Mouse (Mus musculus): Measurements from ENCODE around the gene 2310034G01Rik. TPM values are rescaled to one million over a fixed set of nuclear protein-coding genes. Genes with fewer than 3 reads are reported as not detected.

2310034G01Rik gene
- polyA plus RNA-seq, 1 experiment from 2014 or later: 2.6 TPM

- no peak overlapping the region for H3K4me2 ChIP-seq (replicated peaks; ENCODE audit: low read depth, low read length)
- H3K36me3 ChIP-seq (ENCODE audit: insufficient read depth, low read length): no peaks in the 10 kb centered on the region
- H3K27ac ChIP-seq (ENCODE audit: low read length): no peak overlapping the region
- no peak for ATAC-seq (ENCODE audit: low FRiP score, low TSS enrichment)
- WGBS: 64% methylated on average over 11 of the region's 11 CpGs
- no peak overlapping the region for H3K9ac ChIP-seq (replicated peaks; ENCODE audit: low read length)
- H3K4me3 ChIP-seq (ENCODE audit: low read length): no peak overlapping the region
- peaks cover 19% of the 10 kb centered on the region for H3K4me1 ChIP-seq (ENCODE audit: insufficient read depth, low read length)
- H3K27me3 ChIP-seq (ENCODE audit: insufficient read depth, low read length): peaks cover 81% of the 10 kb centered on the region
- H3K9me3 ChIP-seq (ENCODE audit: low read length): no peaks in the 10 kb centered on the region
These were observed 25.7 kb downstream of the 2310034G01Rik start for GRCm38 (mm10) chr19:46324366-46324765.

DNA sequence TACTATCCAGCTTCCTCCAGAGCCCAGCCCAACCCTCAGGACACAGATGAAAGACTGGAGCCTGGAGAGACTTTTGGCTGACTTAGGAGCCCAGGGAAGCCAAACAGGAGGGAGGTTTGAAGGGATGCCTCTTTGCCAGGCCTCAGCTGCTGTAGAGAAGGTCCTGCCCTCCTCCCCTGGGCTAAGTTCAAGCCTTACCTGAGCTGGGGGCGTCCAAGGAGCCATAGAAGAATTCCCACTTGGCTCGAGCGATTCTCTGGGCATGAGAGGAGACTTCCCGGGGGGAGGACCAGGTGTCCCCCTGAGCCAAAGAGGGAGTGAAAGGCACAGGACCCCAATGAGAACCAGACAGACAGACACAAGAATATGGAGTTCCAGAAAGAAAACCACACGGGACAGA is 26.4 kb downstream of the 2310034G01Rik start:
- no peak for ATAC-seq (ENCODE audit: low FRiP score, low TSS enrichment)
- 55% methylated on average over 5 of the region's 5 CpGs for WGBS
- Histone ChIP-seq H3K4me1 (ENCODE audit: insufficient read depth, low read length) (peaks cover 18% of the 10 kb centered on the region), H3K4me3 (ENCODE audit: low read length) (no peak overlapping the region), H3K4me2 (replicated peaks; ENCODE audit: low read depth, low read length) (no peak overlapping the region), H3K27me3 (ENCODE audit: insufficient read depth, low read length) (peaks cover 88% of the 10 kb centered on the region), H3K9ac (replicated peaks; ENCODE audit: low read length) (no peak overlapping the region), H3K27ac (ENCODE audit: low read length) (no peak overlapping the region), H3K9me3 (ENCODE audit: low read length) (no peaks in the 10 kb centered on the region), H3K36me3 (ENCODE audit: insufficient read depth, low read length) (no peaks in the 10 kb centered on the region)

DNA sequence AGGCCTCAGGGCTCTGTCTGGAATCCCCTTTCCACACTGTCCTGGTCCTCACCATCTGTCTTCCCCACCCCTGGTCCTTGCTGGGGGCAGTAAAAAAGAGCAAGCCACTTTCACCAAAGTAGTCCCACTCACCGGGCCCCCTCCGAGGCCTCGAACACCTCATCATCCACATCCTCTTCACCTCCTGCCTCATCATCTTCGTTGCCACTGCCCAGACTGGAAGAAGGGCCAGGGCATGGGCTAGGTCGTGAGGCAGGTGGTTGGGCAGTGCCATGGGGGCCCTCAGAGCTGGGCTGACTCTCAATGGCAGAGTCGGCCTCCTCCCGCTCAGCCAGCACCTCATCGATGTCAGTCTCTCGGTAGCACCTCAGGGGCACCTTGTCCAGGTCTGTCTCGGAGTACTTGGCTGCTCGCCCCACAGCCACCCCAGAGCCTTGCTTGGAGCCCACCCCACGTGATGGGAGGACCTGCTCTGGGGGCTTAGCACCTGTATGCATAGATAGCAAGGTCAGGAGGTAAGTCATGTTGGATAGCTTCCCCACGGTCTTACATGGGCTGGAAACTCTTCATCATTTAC is 27.0 kb downstream of the 2310034G01Rik start:
- no peak for ATAC-seq (ENCODE audit: low FRiP score, low TSS enrichment)
- Histone ChIP-seq H3K9me3 (ENCODE audit: low read length) (no peaks in the 10 kb centered on the region), H3K27me3 (ENCODE audit: insufficient read depth, low read length) (peaks cover 94% of the 10 kb centered on the region), H3K9ac (replicated peaks; ENCODE audit: low read length) (no peak overlapping the region), H3K4me3 (ENCODE audit: low read length) (no peak overlapping the region), H3K36me3 (ENCODE audit: insufficient read depth, low read length) (no peaks in the 10 kb centered on the region), H3K27ac (ENCODE audit: low read length) (no peak overlapping the region), H3K4me1 (ENCODE audit: insufficient read depth, low read length) (peaks cover 20% of the 10 kb centered on the region), H3K4me2 (replicated peaks; ENCODE audit: low read depth, low read length) (no peak overlapping the region)
- WGBS: 73% methylated on average over 13 of the region's 13 CpGs

DNA sequence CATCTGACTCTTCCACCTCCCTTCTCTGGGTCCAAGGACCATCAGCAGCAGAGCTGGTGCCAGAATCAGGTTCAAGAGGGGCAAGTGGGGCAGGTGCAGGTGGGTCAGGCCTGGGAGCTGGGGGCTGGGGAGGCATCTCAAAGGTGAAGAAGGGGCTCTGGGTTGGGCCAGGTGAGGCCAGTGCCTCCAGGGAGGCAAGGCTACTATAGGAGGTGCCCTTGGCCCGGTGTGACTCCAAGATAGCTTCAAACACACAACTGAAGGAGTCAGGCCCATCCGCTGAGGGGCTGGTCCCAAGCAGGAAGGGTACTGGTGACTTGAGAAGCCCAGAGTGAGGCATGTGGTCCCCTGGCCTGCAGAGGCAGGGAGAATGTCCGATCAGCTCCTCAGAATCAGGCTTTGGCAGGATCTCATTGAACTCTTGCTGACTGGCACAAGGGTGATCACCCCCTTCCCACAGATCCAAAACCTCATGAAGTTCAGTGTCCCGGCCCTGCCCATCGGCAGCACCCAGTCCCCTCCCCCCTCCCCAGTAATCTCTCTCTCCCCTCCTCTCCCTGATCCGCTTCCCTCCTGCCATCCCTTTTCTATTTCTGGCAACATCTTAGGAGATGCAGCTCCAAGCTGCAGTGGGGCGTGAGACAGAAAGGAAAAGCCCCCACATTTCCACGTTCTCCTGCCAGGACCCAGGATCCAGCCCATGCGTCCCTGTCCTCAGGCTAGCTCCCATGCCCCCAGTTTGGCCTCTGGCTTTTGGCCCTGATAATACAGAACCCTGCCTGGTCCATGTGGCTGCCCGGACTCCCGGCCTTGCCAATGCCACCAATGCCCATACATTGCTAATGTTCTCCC is 27.7 kb downstream of the 2310034G01Rik start:
- no peak overlapping the region for H3K27ac ChIP-seq (ENCODE audit: low read length)
- no peaks in the 10 kb centered on the region for H3K36me3 ChIP-seq (ENCODE audit: insufficient read depth, low read length)
- no peak overlapping the region for H3K4me2 ChIP-seq (replicated peaks; ENCODE audit: low read depth, low read length)
- no peak for ATAC-seq (ENCODE audit: low FRiP score, low TSS enrichment)
- H3K9me3 ChIP-seq (ENCODE audit: low read length): no peaks in the 10 kb centered on the region
- H3K9ac ChIP-seq (replicated peaks; ENCODE audit: low read length): no peak overlapping the region
- no peak overlapping the region for H3K4me3 ChIP-seq (ENCODE audit: low read length)
- WGBS: 55% methylated on average over 11 of the region's 11 CpGs
- H3K27me3 ChIP-seq (ENCODE audit: insufficient read depth, low read length): peaks cover 98% of the 10 kb centered on the region
- H3K4me1 ChIP-seq (ENCODE audit: insufficient read depth, low read length): peaks cover 21% of the 10 kb centered on the region

- Histone ChIP-seq H3K36me3 (ENCODE audit: insufficient read depth, low read length) (no peaks in the 10 kb centered on the region), H3K4me3 (ENCODE audit: low read length) (no peak overlapping the region), H3K4me1 (ENCODE audit: insufficient read depth, low read length) (peaks cover 14% of the 10 kb centered on the region; the same call in 1 of the 2 replicates), H3K27me3 (ENCODE audit: insufficient read depth, low read length) (peaks cover 98% of the 10 kb centered on the region), H3K9ac (replicated peaks; ENCODE audit: low read length) (no peak overlapping the region), H3K9me3 (ENCODE audit: low read length) (no peaks in the 10 kb centered on the region), H3K27ac (ENCODE audit: low read length) (no peak overlapping the region), H3K4me2 (replicated peaks; ENCODE audit: low read depth, low read length) (no peak overlapping the region)
- ATAC-seq (ENCODE audit: low FRiP score, low TSS enrichment): no peak
- 33% methylated on average over 6 of the region's 6 CpGs for WGBS
These were observed 28.8 kb downstream of the 2310034G01Rik start for GRCm38 (mm10) chr19:46321101-46321943.

DNA sequence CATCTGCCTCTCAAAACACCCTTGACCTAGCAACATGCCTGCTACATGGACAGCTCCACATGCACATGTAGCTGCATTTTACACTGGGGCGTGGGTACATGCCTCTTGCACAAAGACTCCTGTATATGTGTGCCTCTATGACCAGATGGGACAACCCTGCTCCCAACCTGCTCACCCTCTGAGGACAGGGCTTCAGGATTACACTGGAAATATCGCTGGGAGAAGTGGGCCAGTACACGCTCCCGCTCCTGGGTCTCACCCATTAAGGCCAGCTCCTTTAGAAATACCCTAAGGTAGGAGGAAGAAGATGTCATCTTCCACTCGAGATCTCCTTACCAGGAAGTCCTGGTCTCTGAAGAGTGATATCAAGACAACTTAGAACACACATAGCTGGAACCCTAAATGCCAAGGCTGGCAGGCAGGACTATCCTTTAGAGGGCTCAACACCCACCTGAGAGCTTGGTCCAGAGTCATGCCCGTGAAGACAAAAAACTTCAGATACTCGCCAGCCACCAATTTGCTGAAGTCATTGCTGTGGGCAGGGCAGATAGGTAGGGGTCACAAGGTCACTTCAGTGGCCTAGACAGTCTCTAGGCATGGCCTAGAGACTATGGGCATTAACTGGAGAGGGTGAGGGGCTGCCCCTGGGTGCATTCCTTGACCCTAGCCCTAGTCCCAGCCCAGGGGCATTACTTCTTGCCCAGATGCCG is 29.9 kb downstream of the 2310034G01Rik start:
- ATAC-seq (ENCODE audit: low FRiP score, low TSS enrichment): no peak
- Histone ChIP-seq H3K4me2 (replicated peaks; ENCODE audit: low read depth, low read length) (no peak overlapping the region), H3K36me3 (ENCODE audit: insufficient read depth, low read length) (no peaks in the 10 kb centered on the region), H3K4me1 (ENCODE audit: insufficient read depth, low read length) (peaks cover 14% of the 10 kb centered on the region; the same call in 1 of the 2 replicates), H3K9ac (replicated peaks; ENCODE audit: low read length) (no peak overlapping the region), H3K9me3 (ENCODE audit: low read length) (no peaks in the 10 kb centered on the region), H3K4me3 (ENCODE audit: low read length) (no peak overlapping the region), H3K27ac (ENCODE audit: low read length) (no peak overlapping the region), H3K27me3 (ENCODE audit: insufficient read depth, low read length) (peaks cover 98% of the 10 kb centered on the region)
- 81% methylated on average over 8 of the region's 8 CpGs for WGBS

DNA sequence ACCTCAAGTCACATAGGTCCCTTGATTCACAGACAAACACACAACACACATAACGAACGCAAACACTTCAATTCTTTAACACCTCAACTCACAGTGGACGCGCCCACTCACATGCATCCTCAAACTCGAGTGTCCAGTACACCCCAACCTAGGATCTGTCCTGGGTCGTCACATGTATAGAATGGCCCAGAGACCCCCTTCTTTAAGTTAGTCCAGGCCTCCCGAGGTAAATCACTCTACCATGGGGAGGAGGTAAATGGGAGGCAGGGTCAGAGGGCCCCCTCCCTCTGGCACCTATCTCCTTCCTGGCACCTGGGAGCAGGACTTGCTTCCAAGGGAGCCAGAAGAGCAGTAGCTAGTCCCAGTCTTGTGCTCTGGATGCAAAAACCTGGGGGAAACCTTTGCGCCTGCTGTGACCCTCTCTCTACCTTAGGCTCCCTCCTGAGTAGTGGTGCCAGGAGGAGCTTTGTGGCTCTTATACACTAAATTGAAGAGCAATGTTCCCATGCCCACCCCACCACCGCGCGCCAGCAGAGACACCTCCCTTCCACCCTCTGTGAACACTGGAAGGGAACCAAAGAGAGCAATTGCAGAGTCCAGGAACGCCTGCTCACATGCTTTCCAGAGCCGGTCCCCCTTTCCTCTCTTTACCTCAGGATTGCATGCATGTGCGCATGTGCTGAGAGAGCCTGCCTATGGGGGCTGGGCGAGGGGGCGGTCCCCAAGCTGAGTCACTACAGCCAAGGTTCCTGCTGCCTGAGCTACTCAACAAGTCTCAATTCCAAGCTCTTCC is 31.3 kb downstream of the 2310034G01Rik start:
- no peak for ATAC-seq (ENCODE audit: low FRiP score, low TSS enrichment)
- Histone ChIP-seq H3K27ac (ENCODE audit: low read length) (no peak overlapping the region), H3K27me3 (ENCODE audit: insufficient read depth, low read length) (peaks cover 100% of the 10 kb centered on the region), H3K9ac (replicated peaks; ENCODE audit: low read length) (no peak overlapping the region), H3K4me1 (ENCODE audit: insufficient read depth, low read length) (peaks cover 14% of the 10 kb centered on the region; the same call in 1 of the 2 replicates), H3K36me3 (ENCODE audit: insufficient read depth, low read length) (no peaks in the 10 kb centered on the region), H3K4me2 (replicated peaks; ENCODE audit: low read depth, low read length) (peak overlapping the region; percentile 20; the same call in 1 of the 2 replicates), H3K4me3 (ENCODE audit: low read length) (peak overlapping the region; percentile 4; the same call in 1 of the 2 replicates), H3K9me3 (ENCODE audit: low read length) (no peaks in the 10 kb centered on the region)
- 7% methylated on average over 16 of the region's 16 CpGs for WGBS

DNA sequence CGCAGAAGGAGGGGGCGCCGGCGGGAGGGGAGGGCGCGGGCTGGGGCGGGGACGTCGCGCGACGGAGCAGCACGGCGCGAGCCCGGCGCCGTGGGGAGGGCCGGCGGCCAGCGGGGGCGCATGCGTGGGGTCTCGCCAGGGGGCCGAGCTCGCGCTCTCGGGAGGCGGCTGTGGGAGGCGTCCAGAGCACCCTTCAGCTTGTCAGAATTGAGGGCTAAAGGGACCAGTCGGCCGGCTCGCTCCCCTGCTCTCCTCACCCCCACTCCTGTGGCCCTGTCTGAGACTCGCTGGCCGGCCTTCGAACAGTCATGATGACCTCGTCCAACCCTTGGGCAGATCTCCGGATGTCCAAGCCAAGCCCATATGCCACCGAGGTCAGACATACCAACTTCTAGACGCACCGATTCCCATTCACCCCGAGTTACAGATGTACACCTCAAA is 32.1 kb downstream of the 2310034G01Rik start:
- peak overlapping the region; percentile 35 for H3K9ac ChIP-seq (replicated peaks; ENCODE audit: low read length)
- H3K4me3 ChIP-seq (ENCODE audit: low read length): peak overlapping the region; percentile 47
- peak; percentile 53; the same call in 1 of the 2 replicates for ATAC-seq (ENCODE audit: low FRiP score, low TSS enrichment)
- no peaks in the 10 kb centered on the region for H3K36me3 ChIP-seq (ENCODE audit: insufficient read depth, low read length)
- peaks cover 14% of the 10 kb centered on the region; the same call in 1 of the 2 replicates for H3K4me1 ChIP-seq (ENCODE audit: insufficient read depth, low read length)
- H3K27ac ChIP-seq (ENCODE audit: low read length): no peak overlapping the region
- peak overlapping the region; percentile 78 for H3K4me2 ChIP-seq (replicated peaks; ENCODE audit: low read depth, low read length)
- H3K9me3 ChIP-seq (ENCODE audit: low read length): no peaks in the 10 kb centered on the region
- H3K27me3 ChIP-seq (ENCODE audit: insufficient read depth, low read length): peaks cover 100% of the 10 kb centered on the region
- 2% methylated on average over 26 of the region's 42 CpGs for WGBS
